In the genomic region with DNA sequence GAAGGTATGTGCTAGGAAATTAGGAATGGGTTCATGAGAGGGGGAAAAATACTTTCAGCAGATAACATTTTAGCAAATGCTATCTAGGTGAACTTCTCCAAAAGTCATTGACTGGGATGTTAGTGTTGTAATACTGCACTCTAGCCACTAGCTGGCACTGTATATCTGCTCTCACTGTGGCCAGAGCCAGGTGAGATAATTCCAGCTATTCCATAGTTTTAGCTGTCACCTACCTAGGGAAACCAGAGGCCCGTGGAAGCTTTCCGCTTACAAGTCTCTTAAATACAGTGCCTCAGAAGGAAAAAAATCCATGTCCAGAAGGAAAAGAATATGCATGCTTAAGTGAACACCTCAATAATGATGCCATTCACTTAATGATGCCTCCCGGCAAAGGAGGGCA, we compare ENCODE assay signal across 8 mouse cellular contexts. TPM values are rescaled to one million over a fixed set of nuclear protein-coding genes. Genes with fewer than 3 reads are reported as not detected.
A peak's percentile ranks its signal among the peaks of the same experiment; 100 is the strongest.
DNase-seq lines count a peak whose midpoint lies in the region; ATAC-seq lines count a peak whose summit lies in the region.

No protein-coding gene starts in this region.

- no peaks in the 10 kb centered on the region for H3K9me3 ChIP-seq in intestine, embryonic 16.5 days (ENCODE audit: control insufficient read depth, low read length)

- ATAC-seq in frontal cortex, adult (ENCODE audit: low TSS enrichment): peak; percentile 80; the same call in 1 of the 2 replicates
- ATAC-seq in intestine, embryonic 16.5 days: peak; percentile 50; the same call in 1 of the 2 replicates

- no peak overlapping the region for H3K4me2 ChIP-seq in intestine, embryonic 16.5 days (ENCODE audit: low read depth, low read length)

- DNase-seq in frontal cortex, postnatal 14 days (ENCODE audit: low spot score in 2 of 2): no peak
- DNase-seq in 3T3-L1 (ENCODE audit: low read depth, low spot score) (peak; percentile 54), adipocyte (ENCODE audit: low spot score) (peak; percentile 35)
- no peak for DNase-seq in T-cell, adult 2 months (ENCODE audit: low spot score)
- DNase-seq in heart, adult 8-10 months (ENCODE audit: low spot score): no peak
- no peak for DNase-seq in urinary bladder, postnatal 14 days (ENCODE audit: low spot score)

- no peak overlapping the region for H3K4me3 ChIP-seq in intestine, embryonic 16.5 days (ENCODE audit: low read length)

- H3K36me3 ChIP-seq in intestine, embryonic 16.5 days (ENCODE audit: control insufficient read depth, insufficient read depth, low read length): no peaks in the 10 kb centered on the region

- H3K9ac ChIP-seq in intestine, embryonic 16.5 days (ENCODE audit: low read depth, low read length): no peak overlapping the region

- H3K27me3 ChIP-seq in intestine, embryonic 16.5 days (replicated peaks; ENCODE audit: control insufficient read depth, insufficient read depth, low read length): no peaks in the 10 kb centered on the region

- 44% methylated on average over 3 of the region's 3 CpGs for WGBS in intestine, embryonic 16.5 days

- no peak overlapping the region for H3K27ac ChIP-seq in intestine, embryonic 16.5 days (ENCODE audit: low read length)

- H3K4me1 ChIP-seq in intestine, embryonic 16.5 days (ENCODE audit: control insufficient read depth, insufficient read depth, low read length): no peaks in the 10 kb centered on the region

RNA-seq across cellular contexts. Expression of a gene that starts 25.6 kb away (rescaled TPM):
- polyA plus RNA-seq in intestine, embryonic 16.5 days (2015; fragmentation: Nextera tagmentation; extraction: Ambion mirVana): 24.4 and 25.0 TPM in 2 replicates
- 10 to 100 TPM; 22.2 to 24.5 (median 23.3) TPM for total RNA-seq in heart, adult 8-10 months (2022)

Comparison
In these comparisons a context has a peak if more than half of its experiments do, and no peak if none do; other contexts are left out.
1. DNase-seq: peak in 3T3-L1 (single experiment) and adipocyte (single experiment); none in frontal cortex, postnatal 14 days (0 of 2), T-cell, adult 2 months (single experiment), heart, adult 8-10 months (single experiment) and urinary bladder, postnatal 14 days (single experiment).